Mouse (Mus musculus) midbrain, embryonic 14.5 days (tissue): ENCODE data around the gene Ninj1. TPM values are rescaled to one million over a fixed set of nuclear protein-coding genes. Genes with fewer than 3 reads are reported as not detected.

Source experiments
- ATAC-seq: fragments of 200-750 bp; cut with Nextera tagmentation; 2 replicates; pipeline ENCODE4 v1.8.0; 2017; ENCODE audit warnings: moderate number of reproducible peaks, moderate library complexity; ENCODE audit not compliant: low FRiP score, low TSS enrichment
- DNase-seq: peaks from one replicate; pipeline ENCODE4 v3.0.0-alpha.2; 2015
- H3K27ac ChIP-seq: fragments of 300-500 bp; sonication (generic); replicated peaks from 2 replicates; pipeline ENCODE4 v1.5.1; 2014; ENCODE audit warnings: mild to moderate bottlenecking, low read depth, low read length, moderate library complexity
- H3K27me3 ChIP-seq: fragments of 300-500 bp; sonication (generic); 2 replicates; pipeline ENCODE4 v1.6.1; 2014; ENCODE audit warnings: low read length, control low read depth, mixed read lengths; ENCODE audit not compliant: control insufficient read depth, insufficient read depth
- H3K36me3 ChIP-seq: fragments of 300-500 bp; sonication (generic); 2 replicates; pipeline ENCODE4 v1.6.1; 2014; ENCODE audit warnings: low read length, control low read depth; ENCODE audit not compliant: control insufficient read depth, insufficient read depth
- H3K4me1 ChIP-seq: fragments of 300-500 bp; sonication (generic); 2 replicates; pipeline ENCODE4 v1.6.1; 2014; ENCODE audit warnings: mild to moderate bottlenecking, antibody characterized with exemption, low read length, control low read depth; ENCODE audit not compliant: control insufficient read depth, insufficient read depth
- H3K4me2 ChIP-seq: fragments of 300-500 bp; sonication (generic); 2 replicates; pipeline ENCODE4 v1.6.1; 2014; ENCODE audit warnings: mild to moderate bottlenecking, low read length, moderate library complexity
- H3K4me3 ChIP-seq: fragments of 300-500 bp; sonication (generic); replicated peaks from 2 replicates; pipeline ENCODE4 v1.5.1; 2014; ENCODE audit warnings: low read depth, low read length
- H3K9ac ChIP-seq: fragments of 300-500 bp; sonication (generic); replicated peaks from 2 replicates; pipeline ENCODE4 v1.6.1; 2014; ENCODE audit warnings: mild to moderate bottlenecking, low read length, moderate library complexity
- H3K9me3 ChIP-seq: fragments of 300-500 bp; sonication (generic); 2 replicates; pipeline ENCODE4 v1.6.1; 2016; ENCODE audit warnings: low read length, control low read depth, mixed read lengths; ENCODE audit not compliant: control insufficient read depth
- WGBS: fragments of 180-500 bp; shearing (Covaris S2); extraction: QIAGEN DNeasy Blood & Tissue Kit; methylation state at CpG from one replicate; pipeline ENCODE4 v1.1.7; 2014; 5-methylcytosine and 5-hydroxymethylcytosine counted together
- polyA plus RNA-seq: library from polyadenylated mRNA; unstranded; fragments of >200 nt; fragmentation: Nextera tagmentation; extraction: Ambion mirVana; gene quantifications from 2 replicates; pipeline ENCODE4 v1.2.1, GENCODE M21; 2014

Ninj1 gene
- polyA plus RNA-seq, 1 experiment from 2014 or later, result 22.0 TPM

- 72% methylated on average over 4 of the region's 4 CpGs for WGBS
- no peak overlapping the region for H3K27ac ChIP-seq
- H3K27me3 ChIP-seq, result peaks cover 12% of the 10 kb centered on the region; the same call in 1 of the 2 replicates
- H3K4me3 ChIP-seq, result no peak overlapping the region
- no peaks in the 10 kb centered on the region for H3K36me3 ChIP-seq
- no peak for DNase-seq
- peaks cover 20% of the 10 kb centered on the region for H3K4me1 ChIP-seq
- no peak overlapping the region for H3K4me2 ChIP-seq
- H3K9me3 ChIP-seq, result no peaks in the 10 kb centered on the region
- H3K9ac ChIP-seq, result no peak overlapping the region
- ATAC-seq, result no peak
Measured at GRCm38 (mm10) chr13:49212711-49213500, 25.6 kb downstream of the Ninj1 start.

- Histone ChIP-seq H3K9ac (no peak overlapping the region), H3K4me2 (no peak overlapping the region), H3K27me3 (peaks cover 12% of the 10 kb centered on the region; the same call in 1 of the 2 replicates), H3K9me3 (no peaks in the 10 kb centered on the region), H3K36me3 (no peaks in the 10 kb centered on the region), H3K27ac (no peak overlapping the region), H3K4me1 (peaks cover 20% of the 10 kb centered on the region), H3K4me3 (no peak overlapping the region)
- 55% methylated on average over 4 of the region's 4 CpGs for WGBS
- ATAC-seq (no peak), DNase-seq (no peak)
Measured at GRCm38 (mm10) chr13:49213531-49213932, 26.2 kb downstream of the Ninj1 start.

GRCm38 (mm10) chr13:49214454-49214853, 27.2 kb downstream of the Ninj1 start:
- no peaks in the 10 kb centered on the region for H3K9me3 ChIP-seq
- peak overlapping the region; percentile 93 for H3K4me2 ChIP-seq
- H3K36me3 ChIP-seq, result no peaks in the 10 kb centered on the region
- WGBS, result 72% methylated on average over 3 of the region's 3 CpGs
- DNase-seq, result peak; percentile 37
- ATAC-seq, result no peak
- peaks cover 12% of the 10 kb centered on the region; the same call in 1 of the 2 replicates for H3K27me3 ChIP-seq
- H3K4me3 ChIP-seq, result no peak overlapping the region
- peaks cover 20% of the 10 kb centered on the region for H3K4me1 ChIP-seq
- H3K27ac ChIP-seq, result no peak overlapping the region
- no peak overlapping the region for H3K9ac ChIP-seq

DNA sequence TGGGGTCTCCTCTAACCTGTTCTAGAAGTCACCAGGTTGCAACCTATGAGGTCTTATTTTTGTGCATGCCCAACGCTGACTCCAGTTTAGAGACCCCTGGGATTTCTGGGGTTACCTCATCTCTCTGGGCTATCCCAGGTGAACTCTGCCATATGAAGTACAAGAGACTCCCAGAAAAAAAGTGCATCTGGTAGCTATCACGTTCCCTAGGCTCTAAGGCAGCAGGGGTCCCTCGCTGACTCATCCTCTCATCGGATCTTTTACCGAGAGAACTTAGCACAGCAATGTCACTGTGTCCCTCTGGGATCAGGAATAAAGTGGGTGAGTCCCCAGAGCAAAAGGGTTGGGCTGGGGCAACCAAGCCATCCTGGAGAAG, 27.8 kb downstream of the Ninj1 start:
- no peak for ATAC-seq
- H3K27me3 ChIP-seq, result peaks cover 12% of the 10 kb centered on the region; the same call in 1 of the 2 replicates
- peak overlapping the region; percentile 73 for H3K4me3 ChIP-seq
- H3K4me1 ChIP-seq, result peaks cover 20% of the 10 kb centered on the region
- H3K36me3 ChIP-seq, result no peaks in the 10 kb centered on the region
- H3K27ac ChIP-seq, result no peak overlapping the region
- WGBS, result 14% methylated on average over 5 of the region's 5 CpGs
- H3K9me3 ChIP-seq, result no peaks in the 10 kb centered on the region
- peak overlapping the region; percentile 52 for H3K9ac ChIP-seq
- H3K4me2 ChIP-seq, result peak overlapping the region; percentile 93
- no peak for DNase-seq

DNA sequence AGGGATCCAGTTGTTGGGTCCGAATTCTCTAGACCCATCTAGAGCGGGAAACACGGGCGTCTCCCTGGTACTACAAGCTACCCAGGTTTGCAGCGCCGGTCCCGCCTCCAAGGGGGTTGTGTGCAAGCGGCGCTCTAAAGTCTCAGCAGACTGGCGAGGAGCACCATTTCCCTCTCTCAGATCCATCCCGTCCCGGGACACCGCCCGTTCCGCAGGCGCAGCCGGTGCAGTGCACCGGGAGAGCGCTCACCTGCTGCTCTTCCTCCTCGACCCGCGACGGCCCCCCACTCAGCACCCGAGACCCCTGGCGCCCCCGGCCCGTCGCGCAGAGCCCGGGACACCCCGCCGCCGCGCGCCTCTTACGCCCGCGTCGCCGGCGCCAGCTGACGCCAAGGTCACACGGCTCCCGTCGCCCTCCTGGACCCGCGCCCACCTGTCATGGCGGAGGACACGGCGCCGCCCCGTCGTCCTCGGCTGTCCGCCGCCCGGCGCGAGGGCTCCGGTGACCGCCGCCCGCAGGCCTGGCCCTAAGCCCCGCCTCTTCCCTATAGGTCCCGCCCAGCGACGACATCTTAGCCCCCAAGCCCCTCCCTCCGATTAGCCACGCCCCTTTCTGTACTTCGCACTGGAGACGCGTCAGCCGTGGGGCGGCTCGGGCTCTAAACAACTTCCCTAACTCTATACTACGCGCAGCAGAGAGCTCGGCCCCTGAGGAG, 28.4 kb downstream of the Ninj1 start, which contains the start of gene Card19:
Gene Card19, minus strand, starts transcription at position 534 of the 716 bp plus-strand sequence.
- under 1% methylated on average over 74 of the region's 78 CpGs for WGBS
- H3K9ac ChIP-seq, result peak within 1 kb of the TSS; percentile 52
- no peak within 1 kb of the TSS for H3K27ac ChIP-seq
- peaks cover 12% of the 10 kb centered on the region; the same call in 1 of the 2 replicates for H3K27me3 ChIP-seq
- H3K4me1 ChIP-seq, result peaks cover 20% of the 10 kb centered on the region
- H3K4me2 ChIP-seq, result peak within 1 kb of the TSS; percentile 93
- peak; percentile 92 for DNase-seq
- peak; percentile 88 for ATAC-seq
- H3K4me3 ChIP-seq, result peak within 1 kb of the TSS; percentile 73
- no peaks in the 10 kb centered on the region for H3K9me3 ChIP-seq
- no peaks in the 10 kb centered on the region for H3K36me3 ChIP-seq

GRCm38 (mm10) chr13:49216220-49216552, 28.9 kb downstream of the Ninj1 start:
- no peaks in the 10 kb centered on the region for H3K9me3 ChIP-seq
- 2% methylated on average over 17 of the region's 17 CpGs for WGBS
- H3K27ac ChIP-seq, result no peak overlapping the region
- DNase-seq (no peak), ATAC-seq (no peak; the same call in 1 of the 2 replicates)
- peak overlapping the region; percentile 93 for H3K4me2 ChIP-seq
- H3K36me3 ChIP-seq, result no peaks in the 10 kb centered on the region
- peak overlapping the region; percentile 73 for H3K4me3 ChIP-seq
- H3K9ac ChIP-seq, result no peak overlapping the region
- peaks cover 12% of the 10 kb centered on the region; the same call in 1 of the 2 replicates for H3K27me3 ChIP-seq
- H3K4me1 ChIP-seq, result peaks cover 18% of the 10 kb centered on the region

DNA sequence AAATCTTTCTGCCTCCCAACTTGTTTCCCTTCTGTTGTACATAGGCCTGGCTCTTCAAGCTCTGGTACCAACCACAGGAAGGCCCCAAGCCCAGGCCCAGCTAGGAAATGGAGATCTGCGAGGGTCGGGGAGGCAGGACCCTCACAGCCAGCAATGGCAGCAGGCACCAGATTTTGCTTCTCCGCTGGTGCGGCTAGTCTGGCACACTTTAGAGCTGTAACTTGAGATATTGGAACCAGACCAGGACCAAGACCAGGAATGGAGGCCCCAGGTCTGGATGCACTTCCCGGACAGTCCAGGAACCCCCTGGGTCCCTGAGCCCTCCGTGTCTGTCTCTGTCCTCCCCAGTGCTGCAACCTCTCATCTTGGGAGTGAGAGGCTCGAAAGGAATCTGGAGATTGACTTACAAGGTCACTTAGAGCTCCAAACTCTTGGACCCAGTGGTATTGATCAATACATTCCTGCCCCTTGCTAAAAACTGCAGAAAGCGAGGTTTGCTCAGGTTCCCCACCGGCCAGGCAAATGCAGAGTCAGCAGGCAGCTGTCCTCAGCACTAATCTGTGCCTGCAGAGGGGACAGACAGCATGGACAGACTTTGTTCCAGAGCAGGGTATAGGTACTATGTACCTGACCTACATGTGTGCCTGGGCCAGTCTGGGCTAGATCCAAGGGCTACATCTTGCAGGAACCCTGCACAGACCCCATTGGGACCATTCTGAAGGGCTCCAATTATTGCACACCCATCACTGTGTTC, 29.7 kb downstream of the Ninj1 start:
- Histone ChIP-seq H3K9ac (no peak overlapping the region), H3K27me3 (peaks cover 12% of the 10 kb centered on the region; the same call in 1 of the 2 replicates), H3K36me3 (no peaks in the 10 kb centered on the region), H3K9me3 (no peaks in the 10 kb centered on the region), H3K4me1 (peaks cover 16% of the 10 kb centered on the region), H3K4me3 (no peak overlapping the region), H3K27ac (no peak overlapping the region), H3K4me2 (no peak overlapping the region)
- ATAC-seq (no peak), DNase-seq (no peak)
- WGBS, result 58% methylated on average over 9 of the region's 9 CpGs

DNA sequence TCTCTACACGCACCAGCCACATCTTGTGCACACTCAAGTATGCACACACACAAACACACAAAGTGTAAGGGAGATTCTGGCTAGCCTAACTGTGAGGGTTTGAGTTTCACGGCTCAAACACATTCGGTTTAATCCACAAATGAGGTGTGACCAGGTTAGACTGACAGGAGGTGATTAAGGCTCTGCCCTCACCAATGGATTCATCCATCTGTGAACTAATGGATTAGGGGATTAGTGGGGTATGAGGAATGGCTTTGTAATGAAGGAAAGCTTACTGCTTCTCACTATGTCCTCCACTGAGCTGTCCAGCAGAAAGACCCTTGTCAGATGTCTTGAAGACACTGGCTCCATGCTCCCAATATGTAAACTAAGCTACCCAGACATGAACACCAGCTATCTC, 31.4 kb downstream of the Ninj1 start:
- H3K27me3 ChIP-seq, result peaks cover 12% of the 10 kb centered on the region; the same call in 1 of the 2 replicates
- no peaks in the 10 kb centered on the region for H3K36me3 ChIP-seq
- no peak overlapping the region for H3K27ac ChIP-seq
- H3K9ac ChIP-seq, result no peak overlapping the region
- ATAC-seq (no peak), DNase-seq (no peak)
- no peak overlapping the region for H3K4me3 ChIP-seq
- no peaks in the 10 kb centered on the region for H3K9me3 ChIP-seq
- no peak overlapping the region for H3K4me2 ChIP-seq
- 27% methylated on average over 3 of the region's 3 CpGs for whole genome bisulfite sequencing
- peaks cover 13% of the 10 kb centered on the region for H3K4me1 ChIP-seq
